Mouse (Mus musculus) myocyte (in vitro differentiated cells): ENCODE measurements around the gene Wdfy1.

Experiments
- E2F4 ChIP-seq: IDR thresholded peaks from one replicate; pipeline ENCODE4 v1.6.1; 2011; ENCODE audit warnings: mild to moderate bottlenecking, control low read depth, moderate library complexity; ENCODE audit not compliant: insufficient read depth
- POLR2A ChIP-seq: IDR thresholded peaks from one replicate; pipeline ENCODE4 v1.6.1; 2011; ENCODE audit warnings: low read depth, mild to moderate bottlenecking, control low read depth, moderate library complexity; ENCODE audit not compliant: insufficient read length
- POLR2AphosphoS2 ChIP-seq: IDR thresholded peaks from one replicate; pipeline ENCODE4 v1.6.1; 2011; ENCODE audit warnings: low read depth, control low read depth; ENCODE audit not compliant: insufficient read length
- SRF ChIP-seq: IDR thresholded peaks from one replicate; pipeline ENCODE4 v1.6.1; 2011; ENCODE audit warnings: low read depth; ENCODE audit not compliant: control insufficient read depth, insufficient read length
- TCF12 ChIP-seq: IDR thresholded peaks from one replicate; pipeline ENCODE4 v1.6.1; 2011; ENCODE audit warnings: mild to moderate bottlenecking, control low read depth; ENCODE audit not compliant: poor library complexity, insufficient read depth, severe bottlenecking

- TF ChIP-seq POLR2A = peak; percentile 88
- TF ChIP-seq E2F4 = no peak
- TF ChIP-seq TCF12 = no peak
- peak; percentile 63 for TF ChIP-seq POLR2AphosphoS2
- peak; percentile 46 for TF ChIP-seq SRF
Observed at GRCm38 (mm10) chr1:79761106-79761916, 14.6 kb downstream of the Wdfy1 start.
